Mouse (Mus musculus): Measurements from ENCODE around the gene Comt. TPM values are rescaled to one million over a fixed set of nuclear protein-coding genes. Genes with fewer than 3 reads are reported as not detected.

Gene Comt
- polyA plus RNA-seq, 1 experiment from 2014 or later, result 60.8 TPM

Small RNA genes within 50 kb of the gene (microRNA-seq; reads per million reads assigned to microRNA genes)
- gene Gm26219, result not detected

Other genes with a start within 250 kb of the Comt start
- not detected in 2 replicates for gene Ccdc188, start 209.0 kb downstream of the Comt start, polyA plus RNA-seq (2014; fragmentation: Nextera tagmentation; extraction: Ambion mirVana)
- gene Zdhhc8, start 191.7 kb downstream of the Comt start, polyA plus RNA-seq (2014; fragmentation: Nextera tagmentation; extraction: Ambion mirVana), result 13.1 and 13.6 TPM in 2 replicates
- gene Trmt2a, start 178.2 kb downstream of the Comt start, polyA plus RNA-seq (2014; fragmentation: Nextera tagmentation; extraction: Ambion mirVana), result 92.9 and 93.9 TPM in 2 replicates
- gene Ranbp1, start 178.1 kb downstream of the Comt start, polyA plus RNA-seq (2014; fragmentation: Nextera tagmentation; extraction: Ambion mirVana), result 953 and 1,053 TPM in 2 replicates
- 3.6 and 9.2 TPM in 2 replicates for gene Gm49776, start 168.5 kb downstream of the Comt start, polyA plus RNA-seq (2014; fragmentation: Nextera tagmentation; extraction: Ambion mirVana)
- gene Dgcr8, start 137.6 kb downstream of the Comt start, polyA plus RNA-seq (2014; fragmentation: Nextera tagmentation; extraction: Ambion mirVana), result 34.0 and 40.9 TPM in 2 replicates
- gene Tango2, start 78.7 kb downstream of the Comt start, polyA plus RNA-seq (2014; fragmentation: Nextera tagmentation; extraction: Ambion mirVana), result 43.4 and 49.8 TPM in 2 replicates
- gene Arvcf, start 78.7 kb downstream of the Comt start, polyA plus RNA-seq (2014; fragmentation: Nextera tagmentation; extraction: Ambion mirVana), result 81.6 and 82.2 TPM in 2 replicates
- gene Txnrd2, start 468 bp downstream of the Comt start, polyA plus RNA-seq (2014; fragmentation: Nextera tagmentation; extraction: Ambion mirVana), result 20.4 TPM in 2 replicates
- gene Gnb1l, start 71.9 kb upstream of the Comt start, polyA plus RNA-seq (2014; fragmentation: Nextera tagmentation; extraction: Ambion mirVana), result 11.5 and 13.3 TPM in 2 replicates
- gene Rtl10, start 72.0 kb upstream of the Comt start, polyA plus RNA-seq (2014; fragmentation: Nextera tagmentation; extraction: Ambion mirVana), result 1.7 and 2.4 TPM in 2 replicates
- 3.8 and 5.3 TPM in 2 replicates for gene Tbx1, start 163.8 kb upstream of the Comt start, polyA plus RNA-seq (2014; fragmentation: Nextera tagmentation; extraction: Ambion mirVana)
- 9.5 and 11.4 TPM in 2 replicates for gene Gp1bb, start 195.6 kb upstream of the Comt start, polyA plus RNA-seq (2014; fragmentation: Nextera tagmentation; extraction: Ambion mirVana)
- gene Gm49601, start 199.6 kb upstream of the Comt start, polyA plus RNA-seq (2014; fragmentation: Nextera tagmentation; extraction: Ambion mirVana), result 3.6 and 3.8 TPM in 2 replicates
- 68.6 and 79.8 TPM in 2 replicates for gene Sept5, start 203.1 kb upstream of the Comt start, polyA plus RNA-seq (2014; fragmentation: Nextera tagmentation; extraction: Ambion mirVana)